Mouse (Mus musculus): Measurements from ENCODE around the gene Vmn2r117.

Gene Vmn2r117

GRCm38 (mm10) chr17:23479599-23479998 lies at the start of gene Vmn2r117:
TSS of gene Vmn2r117 (minus strand) at chr17:23479699.
- 51% methylated on average over 1 of the region's 1 CpGs for WGBS

- 77% methylated on average over 30 of the region's 30 CpGs for WGBS
Measured at GRCm38 (mm10) chr17:23522941-23523732, 43.6 kb upstream of the Vmn2r117 start.

GRCm38 (mm10) chr17:23518701-23519423 lies 39.4 kb upstream of the Vmn2r117 start:
- WGBS: 75% methylated on average over 2 of the region's 2 CpGs

GRCm38 (mm10) chr17:23433150-23433679 lies 46.3 kb downstream of the Vmn2r117 start:
- WGBS: 79% methylated on average over 6 of the region's 6 CpGs

Measured in cerebral cortex, adult 2 months (tissue).